Mouse (Mus musculus): ENCODE results near the gene Synpo2l. TPM values are rescaled to one million over a fixed set of nuclear protein-coding genes. Genes with fewer than 3 reads are reported as not detected.

The Synpo2l gene
- polyA plus RNA-seq, 1 experiment = 0.63 TPM

DNA sequence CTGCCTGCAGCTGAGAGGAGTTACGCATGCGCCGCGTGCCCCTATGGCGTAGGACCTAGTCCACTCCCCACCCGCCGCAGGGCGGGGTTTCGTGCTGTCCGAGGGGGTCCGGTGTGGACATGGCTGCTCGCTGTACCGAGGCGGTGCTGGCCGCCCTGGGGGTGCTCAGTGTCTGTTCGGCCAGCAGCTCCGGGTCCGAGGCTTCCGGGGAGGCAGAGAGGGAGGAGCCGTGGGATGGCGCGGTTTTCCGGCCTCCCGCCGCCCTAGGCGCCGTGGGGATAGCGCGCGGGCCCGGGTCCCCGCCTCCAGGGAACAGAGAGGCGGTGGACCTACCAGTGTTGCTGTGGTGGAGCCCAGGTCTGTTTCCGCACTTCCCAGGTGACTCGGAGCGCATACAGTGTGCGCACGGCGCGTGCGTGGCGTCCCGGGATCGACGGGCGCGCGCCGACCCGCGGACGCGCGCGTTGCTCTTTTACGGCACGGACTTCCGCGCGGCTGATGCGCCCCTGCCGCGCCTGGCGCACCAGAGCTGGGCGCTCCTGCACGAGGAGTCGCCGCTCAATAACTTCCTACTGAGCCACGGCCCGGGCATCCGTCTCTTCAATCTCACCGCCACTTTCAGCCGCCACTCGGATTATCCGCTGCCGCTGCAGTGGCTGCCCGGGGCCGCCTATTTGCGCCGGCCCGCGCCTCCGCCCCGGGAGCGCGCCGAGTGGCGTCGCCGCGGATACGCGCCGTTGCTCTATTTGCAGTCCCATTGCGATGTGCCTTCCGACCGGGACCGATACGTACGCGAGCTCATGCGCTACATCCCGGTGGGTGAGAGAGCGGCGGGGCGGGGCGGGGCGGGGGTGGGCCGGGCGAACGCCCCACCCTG lies 27.0 kb upstream of the Synpo2l start, which contains the start of gene Fut11:
TSS of gene Fut11 (plus strand) at position 85 of the 877 bp plus-strand sequence.
- Histone ChIP-seq H3K4me3 (ENCODE audit: insufficient read depth, low read depth, low read length) (peak within 1 kb of the TSS; percentile 98), H3K4me1 (ENCODE audit: control insufficient read depth, insufficient read depth, insufficient read length, low read length) (peaks cover 3% of the 10 kb centered on the region; the same call in 1 of the 2 replicates), H3K27ac (replicated peaks; ENCODE audit: low read depth, low read length) (peak within 1 kb of the TSS; percentile 87)

DNA sequence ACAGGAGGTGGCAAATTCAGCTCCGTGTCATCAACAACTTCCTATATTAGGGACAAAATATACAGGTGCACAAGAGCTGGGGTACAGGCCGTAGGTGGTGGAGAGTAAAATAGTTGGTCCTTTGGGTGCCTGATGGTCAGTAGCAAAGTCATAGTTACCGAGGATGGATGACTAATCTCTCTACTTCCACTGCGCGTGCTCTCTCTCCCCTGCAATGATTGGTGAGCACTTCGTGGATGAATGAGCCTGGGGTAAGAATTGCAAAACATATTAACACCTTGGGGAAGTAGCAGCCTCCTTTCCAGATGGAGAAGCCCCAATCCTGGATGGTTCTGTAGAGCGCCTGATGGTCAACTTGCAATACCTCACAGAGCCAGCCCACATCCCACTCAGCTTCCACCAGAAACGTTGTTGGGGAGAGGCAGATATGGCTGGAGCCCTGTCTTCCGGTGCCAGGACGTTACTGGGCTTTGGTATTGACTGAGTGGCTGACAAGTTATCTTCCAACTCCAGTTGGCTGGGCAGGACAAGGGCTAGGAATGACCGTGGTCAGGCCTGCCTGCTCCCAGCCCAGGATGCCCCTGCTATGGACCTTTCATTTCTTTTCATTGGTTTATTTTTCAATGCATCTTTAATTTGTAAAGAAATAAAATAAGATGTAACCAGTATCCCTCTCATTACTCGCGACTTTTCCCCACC lies 26.2 kb upstream of the Synpo2l start:
- H3K27ac ChIP-seq (replicated peaks; ENCODE audit: low read depth, low read length) = no peak overlapping the region
- peaks cover 3% of the 10 kb centered on the region; the same call in 1 of the 2 replicates for H3K4me1 ChIP-seq (ENCODE audit: control insufficient read depth, insufficient read depth, insufficient read length, low read length)
- peak overlapping the region; percentile 98 for H3K4me3 ChIP-seq (ENCODE audit: insufficient read depth, low read depth, low read length)

DNA sequence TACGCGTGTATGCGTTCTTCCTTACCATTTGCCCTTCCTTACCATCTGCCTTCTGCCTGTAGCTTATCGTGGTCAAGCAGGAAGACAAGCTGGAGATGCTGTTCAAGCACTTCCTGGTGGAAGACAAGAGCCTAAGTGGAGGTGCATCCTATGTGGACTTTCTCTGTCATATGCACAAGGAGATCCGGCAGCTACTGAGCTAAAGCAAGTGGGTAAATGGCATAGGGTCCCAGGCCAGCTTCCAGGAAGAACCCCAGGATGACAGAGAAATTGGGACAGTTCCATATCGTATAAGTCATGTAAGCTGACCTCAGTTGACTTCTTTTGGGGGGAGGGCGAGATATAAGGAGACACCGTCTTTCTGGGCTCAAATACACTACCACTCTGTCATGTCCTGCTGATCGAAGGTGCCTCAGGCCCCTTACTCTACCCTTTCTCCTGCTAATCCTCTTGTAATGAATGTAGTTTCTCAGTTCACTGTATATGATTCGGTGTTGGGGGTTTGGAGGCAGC lies 25.5 kb upstream of the Synpo2l start:
- H3K4me1 ChIP-seq (ENCODE audit: control insufficient read depth, insufficient read depth, insufficient read length, low read length) = peaks cover 3% of the 10 kb centered on the region; the same call in 1 of the 2 replicates
- no peak overlapping the region for H3K4me3 ChIP-seq (ENCODE audit: insufficient read depth, low read depth, low read length)
- no peak overlapping the region for H3K27ac ChIP-seq (replicated peaks; ENCODE audit: low read depth, low read length)

DNA sequence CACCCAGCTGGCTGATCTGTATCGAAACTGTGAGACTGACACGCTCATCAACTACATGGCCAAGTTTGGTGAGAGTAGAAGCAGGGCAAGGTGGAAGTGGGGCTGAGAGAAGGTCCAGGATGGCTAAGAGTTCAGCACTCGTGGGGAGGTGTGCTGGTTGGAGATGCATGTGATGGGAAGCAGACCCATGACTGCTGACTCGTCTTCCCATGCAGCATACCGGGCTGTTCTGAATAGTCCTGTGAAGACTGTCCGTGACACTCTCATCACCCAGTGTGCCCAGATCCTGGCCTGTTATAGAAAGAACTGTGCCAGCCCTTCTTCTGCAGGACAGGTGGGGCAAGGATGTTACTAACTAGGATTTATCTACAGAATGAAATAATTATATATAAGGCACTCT lies 23.6 kb upstream of the Synpo2l start:
- Histone ChIP-seq H3K4me3 (ENCODE audit: insufficient read depth, low read depth, low read length) (no peak overlapping the region), H3K27ac (replicated peaks; ENCODE audit: low read depth, low read length) (no peak overlapping the region), H3K4me1 (ENCODE audit: control insufficient read depth, insufficient read depth, insufficient read length, low read length) (peaks cover 3% of the 10 kb centered on the region; the same call in 1 of the 2 replicates)

DNA sequence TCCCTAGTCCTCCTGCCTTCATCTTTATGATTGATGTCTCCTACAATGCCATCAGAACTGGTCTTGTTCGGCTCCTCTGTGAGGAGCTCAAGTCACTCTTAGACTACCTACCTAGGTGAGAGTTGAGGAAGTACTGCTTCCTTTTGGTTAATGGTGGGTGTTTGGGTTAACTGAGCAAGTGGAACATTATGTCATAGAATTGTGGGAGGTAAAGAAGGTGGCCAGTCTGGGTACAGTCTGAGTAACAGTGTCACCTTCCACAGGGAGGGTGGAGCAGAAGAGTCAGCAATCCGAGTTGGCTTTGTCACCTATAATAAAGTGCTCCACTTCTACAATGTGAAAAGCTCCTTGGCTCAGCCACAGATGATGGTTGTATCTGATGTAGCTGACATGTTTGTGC lies 20.9 kb upstream of the Synpo2l start:
- H3K27ac ChIP-seq (replicated peaks; ENCODE audit: low read depth, low read length) = no peak overlapping the region
- H3K4me3 ChIP-seq (ENCODE audit: insufficient read depth, low read depth, low read length) = no peak overlapping the region
- no peaks in the 10 kb centered on the region for H3K4me1 ChIP-seq (ENCODE audit: control insufficient read depth, insufficient read depth, insufficient read length, low read length)

DNA sequence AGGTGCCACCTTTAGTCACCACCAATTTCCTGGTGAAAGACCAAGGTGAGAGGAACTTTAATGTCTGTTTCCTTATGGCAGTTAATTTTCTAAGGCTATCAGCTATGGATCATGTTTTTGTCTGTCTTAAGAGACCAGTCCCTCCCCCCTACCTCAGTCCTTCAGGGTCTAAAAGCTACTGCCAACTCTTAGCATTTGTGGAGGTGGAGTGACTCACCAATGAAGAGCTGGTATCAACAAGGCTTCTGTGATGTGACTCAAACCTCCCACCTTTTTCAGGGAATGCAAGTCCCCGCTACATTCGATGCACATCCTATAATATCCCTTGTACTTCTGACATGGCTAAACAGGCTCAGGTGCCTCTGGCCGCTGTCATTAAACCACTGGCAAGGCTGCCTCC lies 18.4 kb upstream of the Synpo2l start:
- Histone ChIP-seq H3K27ac (replicated peaks; ENCODE audit: low read depth, low read length) (no peak overlapping the region), H3K4me1 (ENCODE audit: control insufficient read depth, insufficient read depth, insufficient read length, low read length) (peaks cover 3% of the 10 kb centered on the region), H3K4me3 (ENCODE audit: insufficient read depth, low read depth, low read length) (no peak overlapping the region)

DNA sequence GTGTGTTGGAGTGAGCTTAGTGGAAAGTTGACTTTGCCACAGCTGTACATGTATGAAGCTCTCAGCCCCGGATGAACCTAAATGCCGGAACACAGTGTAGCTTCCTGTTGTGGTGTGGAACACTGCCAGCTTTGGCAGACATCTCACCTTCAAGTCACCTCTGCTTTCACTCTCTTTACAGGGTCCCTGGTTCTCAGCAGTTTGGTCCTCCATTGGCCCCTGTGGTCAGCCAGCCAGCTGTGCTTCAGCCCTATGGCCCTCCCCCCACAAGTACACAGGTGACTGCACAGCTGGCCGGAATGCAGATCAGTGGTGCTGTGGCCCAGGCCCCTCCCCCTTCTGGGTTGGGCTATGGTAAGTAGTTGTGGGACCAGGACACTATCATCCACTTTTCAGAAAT lies 14.3 kb upstream of the Synpo2l start:
- Histone ChIP-seq H3K4me1 (ENCODE audit: control insufficient read depth, insufficient read depth, insufficient read length, low read length) (peaks cover 3% of the 10 kb centered on the region), H3K27ac (replicated peaks; ENCODE audit: low read depth, low read length) (peak overlapping the region; percentile 34), H3K4me3 (ENCODE audit: insufficient read depth, low read depth, low read length) (no peak overlapping the region)

DNA sequence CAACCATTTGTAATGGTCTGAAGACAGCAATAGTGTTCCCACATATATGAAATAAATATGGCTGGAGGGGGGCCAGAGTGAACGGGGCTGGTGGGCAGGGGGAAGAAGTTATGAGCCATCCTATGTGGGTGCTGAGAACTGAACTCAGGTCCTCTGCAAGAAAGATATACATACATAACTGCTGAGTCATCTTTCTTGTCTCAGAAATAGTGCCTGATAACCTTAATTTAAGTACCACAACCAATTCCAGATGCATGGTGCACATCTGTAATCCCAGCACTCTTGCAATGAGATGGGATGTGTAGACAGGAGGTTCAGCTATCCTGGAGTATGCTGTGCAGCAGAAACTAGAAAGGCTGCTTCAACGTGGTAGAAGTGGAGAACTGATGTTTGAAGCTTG lies 13.6 kb upstream of the Synpo2l start:
- no peak overlapping the region for H3K27ac ChIP-seq (replicated peaks; ENCODE audit: low read depth, low read length)
- no peak overlapping the region for H3K4me3 ChIP-seq (ENCODE audit: insufficient read depth, low read depth, low read length)
- H3K4me1 ChIP-seq (ENCODE audit: control insufficient read depth, insufficient read depth, insufficient read length, low read length) = peaks cover 3% of the 10 kb centered on the region

DNA sequence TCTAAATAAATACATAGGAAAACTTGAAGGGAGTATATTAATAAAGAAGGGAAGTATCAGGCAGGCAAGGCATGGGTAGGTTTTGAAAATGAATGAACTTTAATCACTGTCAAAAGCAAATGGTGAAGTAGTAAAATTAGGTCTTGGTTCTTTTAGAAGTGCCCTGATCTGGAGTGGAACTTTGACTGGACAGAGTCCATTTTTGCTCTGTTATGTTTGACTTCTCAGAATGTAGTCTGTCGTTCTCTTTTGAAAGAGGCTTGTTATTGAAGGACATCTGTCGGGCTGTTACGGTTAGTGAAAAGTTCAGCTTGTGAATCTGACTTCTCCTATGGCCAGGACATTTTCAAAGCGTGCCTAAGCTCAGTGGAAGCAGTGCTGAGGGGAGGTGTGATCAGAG lies 9.8 kb upstream of the Synpo2l start:
- H3K4me1 ChIP-seq (ENCODE audit: control insufficient read depth, insufficient read depth, insufficient read length, low read length) = peaks cover 5% of the 10 kb centered on the region
- H3K27ac ChIP-seq (replicated peaks; ENCODE audit: low read depth, low read length) = no peak overlapping the region
- no peak overlapping the region for H3K4me3 ChIP-seq (ENCODE audit: insufficient read depth, low read depth, low read length)

DNA sequence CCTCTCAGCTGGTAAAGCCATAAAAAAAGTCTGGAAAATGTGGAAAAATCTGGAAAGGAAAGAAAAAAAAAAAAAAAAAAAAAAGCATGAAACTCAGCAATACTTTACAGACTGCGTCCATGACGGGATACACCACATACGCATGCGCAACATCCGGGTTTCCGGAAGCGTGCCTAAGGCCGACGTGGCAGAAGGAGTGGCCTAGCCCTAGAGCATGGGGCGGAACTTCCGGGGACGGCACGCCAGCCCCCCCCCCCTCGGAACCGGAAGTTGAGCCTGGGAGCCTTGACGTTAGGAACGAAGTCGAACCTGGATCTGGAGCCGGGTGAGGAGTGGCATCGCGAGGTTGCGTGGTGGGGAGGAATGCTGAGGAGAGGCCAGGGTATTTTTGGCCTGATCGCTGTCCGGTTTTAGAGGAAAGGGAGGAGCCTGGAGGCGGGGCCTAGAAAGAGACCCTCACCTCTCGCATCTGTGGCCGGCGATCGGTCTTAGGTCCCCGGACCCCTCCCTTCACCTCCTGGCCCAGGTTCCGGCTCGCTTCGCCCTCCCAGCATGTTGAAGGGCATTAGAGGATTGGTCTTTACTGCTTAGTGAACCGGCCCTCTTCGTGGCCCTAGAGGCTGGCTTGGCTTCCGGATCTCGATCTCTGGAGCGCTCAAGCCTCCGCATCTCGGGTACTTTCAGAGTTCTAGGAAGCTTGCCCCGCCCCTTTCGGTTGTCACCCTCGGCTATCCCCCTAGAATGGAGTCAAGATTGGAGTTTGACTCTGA lies 6.1 kb upstream of the Synpo2l start, which contains the start of gene Sec24c:
TSS of gene Sec24c (plus strand) at position 245 of the 770 bp plus-strand sequence.
- peaks cover 3% of the 10 kb centered on the region; the same call in 1 of the 2 replicates for H3K4me1 ChIP-seq (ENCODE audit: control insufficient read depth, insufficient read depth, insufficient read length, low read length)
- H3K27ac ChIP-seq (replicated peaks; ENCODE audit: low read depth, low read length) = peak within 1 kb of the TSS; percentile 98
- H3K4me3 ChIP-seq (ENCODE audit: insufficient read depth, low read depth, low read length) = peak within 1 kb of the TSS; percentile 83

DNA sequence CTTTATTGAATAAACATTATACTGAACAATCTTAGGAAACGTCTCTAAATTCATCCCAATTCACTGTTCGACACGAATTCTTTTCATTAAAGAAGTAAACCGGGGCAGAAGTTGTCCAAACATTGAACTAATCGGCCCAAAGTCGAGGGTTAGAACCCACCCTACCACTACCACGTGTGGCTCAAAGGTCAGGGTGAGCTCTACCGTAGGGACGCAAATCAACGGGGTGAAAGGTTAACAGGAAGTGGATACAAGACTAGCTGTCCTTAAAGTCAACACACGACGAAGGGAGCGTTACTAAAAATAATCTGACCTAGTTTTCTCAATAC lies 5.5 kb upstream of the Synpo2l start:
- peak overlapping the region; percentile 63 for H3K4me3 ChIP-seq (ENCODE audit: insufficient read depth, low read depth, low read length)
- peaks cover 3% of the 10 kb centered on the region; the same call in 1 of the 2 replicates for H3K4me1 ChIP-seq (ENCODE audit: control insufficient read depth, insufficient read depth, insufficient read length, low read length)

DNA sequence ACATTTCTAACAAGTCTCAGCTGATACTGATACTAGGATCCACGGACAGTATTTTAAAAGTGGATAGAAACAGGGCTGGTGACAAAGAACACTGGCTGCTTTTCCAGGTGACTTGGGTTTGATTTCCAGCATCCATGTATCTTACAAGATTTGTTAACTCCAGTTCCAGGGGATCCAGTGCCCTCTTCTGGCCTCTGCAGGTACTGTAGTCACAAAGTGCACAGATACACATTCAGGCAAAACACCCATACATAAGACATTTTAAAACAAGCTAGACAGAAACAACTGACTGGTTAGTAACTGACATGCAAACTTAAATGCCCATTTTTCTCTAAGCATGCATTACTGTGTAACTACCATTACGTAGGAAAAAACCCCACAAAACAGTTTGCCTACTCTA lies 4.8 kb upstream of the Synpo2l start:
- H3K4me1 ChIP-seq (ENCODE audit: control insufficient read depth, insufficient read depth, insufficient read length, low read length) = peaks cover 3% of the 10 kb centered on the region; the same call in 1 of the 2 replicates
- no peak overlapping the region for H3K4me3 ChIP-seq (ENCODE audit: insufficient read depth, low read depth, low read length)
- peak overlapping the region; percentile 61; the same call in 1 of the 2 replicates for H3K27ac ChIP-seq (replicated peaks; ENCODE audit: low read depth, low read length)

More for the DNA sequence above, 5.5 kb upstream of the Synpo2l start:
- H3K27ac ChIP-seq (replicated peaks; ENCODE audit: low read depth, low read length) = peak overlapping the region; percentile 98

DNA sequence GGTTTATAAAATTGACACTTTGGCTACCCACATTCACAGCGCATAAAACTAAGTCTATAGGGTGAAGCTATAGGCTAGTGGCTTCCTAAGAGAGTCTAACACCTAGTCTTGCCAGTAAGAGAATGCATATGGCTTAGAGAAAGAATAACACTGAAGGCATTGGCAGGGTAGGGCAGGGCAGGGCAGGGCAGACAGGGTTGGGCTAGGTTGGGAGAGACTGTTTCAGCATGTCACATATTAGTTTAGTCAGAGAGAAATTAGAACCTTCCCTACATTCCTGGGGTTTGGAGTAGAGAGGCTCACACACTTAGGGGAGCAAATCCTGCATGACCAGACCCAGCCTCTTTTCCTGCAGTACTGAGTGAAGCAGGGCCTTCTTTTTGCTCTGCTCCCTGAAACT lies 685 bp downstream of the Synpo2l start:
- Histone ChIP-seq H3K27ac (replicated peaks; ENCODE audit: low read depth, low read length) (no peak overlapping the region), H3K4me1 (ENCODE audit: control insufficient read depth, insufficient read depth, insufficient read length, low read length) (no peaks in the 10 kb centered on the region), H3K4me3 (ENCODE audit: insufficient read depth, low read depth, low read length) (no peak overlapping the region)

DNA sequence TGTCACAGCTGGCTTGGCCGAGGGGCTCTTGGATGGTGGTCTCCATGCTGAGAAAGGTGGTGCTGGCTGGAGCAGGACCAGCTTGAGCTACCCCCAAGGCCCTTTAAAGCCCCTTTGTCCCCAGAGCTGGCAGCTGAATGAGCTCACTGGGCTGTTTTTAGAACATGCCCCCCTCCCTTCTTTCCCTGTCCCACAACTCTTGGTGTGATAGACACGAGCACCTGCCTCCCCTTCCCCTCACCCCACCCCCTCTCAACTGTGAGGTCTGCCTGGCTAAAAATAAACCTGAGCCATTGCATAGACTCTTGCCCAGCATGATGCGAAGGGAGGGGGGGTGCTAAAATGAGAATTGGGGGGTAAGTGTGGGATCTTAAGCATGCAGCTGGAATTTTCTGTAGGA lies 3.7 kb downstream of the Synpo2l start:
- H3K27ac ChIP-seq (replicated peaks; ENCODE audit: low read depth, low read length) = no peak overlapping the region

DNA sequence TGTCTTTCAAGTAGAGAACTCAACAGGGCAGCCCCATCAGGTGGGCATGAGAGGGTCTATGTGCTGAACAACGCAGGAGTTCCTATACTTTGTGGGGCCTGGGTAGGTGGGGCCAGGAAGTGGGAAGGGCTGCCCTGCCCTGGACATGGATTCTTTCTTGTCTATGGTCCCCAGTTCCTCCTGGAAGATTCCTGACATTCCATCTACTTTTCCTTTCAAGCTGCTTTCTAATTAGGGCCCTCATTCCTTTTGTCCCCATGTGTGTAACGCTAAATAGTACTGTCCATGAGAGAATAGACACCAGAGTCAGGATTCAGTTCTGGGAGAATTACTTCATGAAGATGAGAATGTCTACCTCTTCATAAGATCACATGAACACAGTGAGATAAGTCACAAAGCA lies 4.6 kb downstream of the Synpo2l start:
- no peak overlapping the region for H3K4me3 ChIP-seq (ENCODE audit: insufficient read depth, low read depth, low read length)
- H3K27ac ChIP-seq (replicated peaks; ENCODE audit: low read depth, low read length) = no peak overlapping the region
- no peaks in the 10 kb centered on the region; the same call in 1 of the 2 replicates for H3K4me1 ChIP-seq (ENCODE audit: control insufficient read depth, insufficient read depth, insufficient read length, low read length)

More for the DNA sequence above, 3.7 kb downstream of the Synpo2l start:
- H3K4me1 ChIP-seq (ENCODE audit: control insufficient read depth, insufficient read depth, insufficient read length, low read length) = no peaks in the 10 kb centered on the region; the same call in 1 of the 2 replicates
- no peak overlapping the region for H3K4me3 ChIP-seq (ENCODE audit: insufficient read depth, low read depth, low read length)

All from brown adipose tissue, adult 24 weeks (tissue).